In genomic region chr6:126481257-126481656, GRCm38 (mm10) we compare ENCODE assay signal across 11 mouse cellular contexts. TPM values are rescaled to one million over a fixed set of nuclear protein-coding genes. Genes with fewer than 3 reads are reported as not detected.
DNase-seq lines count a peak whose midpoint lies in the region; ATAC-seq and TF ChIP-seq lines count a peak whose summit lies in the region.
"Had no signal": no experiment of that assay in that cellular context is flagged by ENCODE, and none has a peak within 500 bp of the region (broad histone marks: within the 10 kb centered on the region; RNA-seq: fewer than 3 reads in every experiment).

No protein-coding gene starts in this region.

- WGBS in liver, embryonic 12.5 days (ENCODE audit: insufficient replicate concordance), result 48% methylated on average over 6 of the region's 6 CpGs

- no peak overlapping the region for H3K4me3 ChIP-seq in liver, embryonic 12.5 days
- H3K4me3 ChIP-seq: limb, embryonic 15.5 days had no signal

- H3K4me2 ChIP-seq in liver, embryonic 12.5 days, result no peak overlapping the region
- H3K4me2 ChIP-seq: limb, embryonic 15.5 days had no signal

- no peak for ATAC-seq in liver, embryonic 12.5 days
- no peak for ATAC-seq in Patski

- no peaks in the 10 kb centered on the region for H3K9me3 ChIP-seq in liver, embryonic 12.5 days (replicated peaks)
- H3K9me3 ChIP-seq: limb, embryonic 15.5 days had no signal

- POLR2A ChIA-PET in Patski (lab: Charles Lee), result no interaction called here

- peak; percentile 27 for DNase-seq in gastrocnemius, postnatal 10 days
- DNase-seq in gastrocnemius, postnatal 25 days, result no peak
- DNase-seq in liver (peak; percentile 21), Patski (ENCODE audit: low read depth, low spot score) (no peak)
- peak; percentile 61 for DNase-seq in heart, postnatal 4 days
- no peak for DNase-seq in testis, postnatal 14 days (ENCODE audit: low spot score)
- no peak for DNase-seq in ovary, postnatal 14 days (ENCODE audit: low spot score)
- DNase-seq: right cerebral cortex, postnatal 4 days had no signal

- no peaks in the 10 kb centered on the region; the same call in 1 of the 2 replicates for H3K27me3 ChIP-seq in liver, embryonic 12.5 days (replicated peaks)
- no peaks in the 10 kb centered on the region for H3K27me3 ChIP-seq in Patski
- H3K27me3 ChIP-seq: limb, embryonic 15.5 days had no signal

- no peak overlapping the region for H3K9ac ChIP-seq in liver, embryonic 12.5 days
- H3K9ac ChIP-seq: limb, embryonic 15.5 days had no signal

- H3K36me3 ChIP-seq in liver, embryonic 12.5 days, result no peaks in the 10 kb centered on the region
- H3K36me3 ChIP-seq: limb, embryonic 15.5 days had no signal

- H3K27ac ChIP-seq in liver, embryonic 12.5 days, result no peak overlapping the region
- H3K27ac ChIP-seq: limb, embryonic 15.5 days had no signal

- CTCF ChIA-PET in Patski (lab: Charles Lee), result no interaction called here

- TF ChIP-seq CTCF in Patski (IDR thresholded peaks at IDR 0.05), result peak; percentile 45

- in situ Hi-C loops in Patski (cut with MboI; ENCODE audit: low pct_unique_long_range_greater_than_20kb), result no loop called here

- no peaks in the 10 kb centered on the region for H3K4me1 ChIP-seq in liver, embryonic 12.5 days
- H3K4me1 ChIP-seq: limb, embryonic 15.5 days had no signal

RNA-seq across cellular contexts. Expression of gene Kcna5, which starts 54.0 kb away (rescaled TPM):
- total RNA-seq in gastrocnemius, postnatal 10 days (2021), result 1 to 10 TPM; 3.7 to 6.0 TPM
- total RNA-seq in gastrocnemius, postnatal 25 days (2021), result 1 to 10 TPM; 3.1 to 3.7 TPM
- polyA plus RNA-seq in liver, embryonic 12.5 days (2016; fragmentation: Nextera tagmentation; extraction: Ambion mirVana), result 0.44 and 0.61 TPM in 2 replicates
- polyA plus RNA-seq in Patski (2021), result 1.4 TPM
- 10 to 100 TPM; 10.6 to 12.0 TPM for total RNA-seq in heart, postnatal 4 days (2021)
- total RNA-seq: MEL had no signal

Comparison
In these comparisons a context has a peak if more than half of its experiments do, and no peak if none do; other contexts are left out.
1. DNase-seq: peak in gastrocnemius, postnatal 10 days (single experiment), liver (single experiment) and heart, postnatal 4 days (single experiment); none in gastrocnemius, postnatal 25 days (single experiment), Patski (single experiment), testis, postnatal 14 days (single experiment) and ovary, postnatal 14 days (single experiment).